Mouse (Mus musculus) CD4-positive naive resting alpha-beta T cell, adult 76 days (primary cell): ENCODE data around the gene Tmem259. TPM values are rescaled to one million over a fixed set of nuclear protein-coding genes. Genes with fewer than 3 reads are reported as not detected.

Experiments
- total RNA-seq: library from RNA; stranded (reverse); gene quantifications from one replicate; pipeline ENCODE4 v1.2.4, GENCODE M21; 2023

Gene Tmem259
- total RNA-seq: 154 TPM

GRCm38 (mm10) chr10:79984195-79984816 is at the start of gene Tmem259:
TSS of gene Tmem259 (minus strand) at chr10:79984330.

GRCm38 (mm10) chr10:80016511-80016910 is 32.4 kb upstream of the Tmem259 start, which contains the start of gene Arhgap45:
TSS of gene Arhgap45 (plus strand) at chr10:80016653.

GRCm38 (mm10) chr10:79996272-79997033 is 12.3 kb upstream of the Tmem259 start, which contains the start of gene Abca7:
TSS of gene Abca7 (plus strand) at chr10:79996494.

GRCm38 (mm10) chr10:79988506-79989271 is 4.6 kb upstream of the Tmem259 start, which contains the start of gene Cnn2:
TSS of gene Cnn2 (plus strand) at chr10:79988584.

GRCm38 (mm10) chr10:79970415-79971182 is 13.5 kb downstream of the Tmem259 start, which contains the start of gene Grin3b:
TSS of gene Grin3b (plus strand) at chr10:79970715.

GRCm38 (mm10) chr10:79959847-79960601 is 24.1 kb downstream of the Tmem259 start, which contains the start of gene Wdr18:
TSS of gene Wdr18 (plus strand) at chr10:79960152.

GRCm38 (mm10) chr10:79926491-79927323 is 57.4 kb downstream of the Tmem259 start, which contains the start of gene Arid3a:
TSS of gene Arid3a (plus strand) at chr10:79927043.

Other genes starting within 250 kb of the Tmem259 start
- gene Polrmt, start 237.7 kb downstream of the Tmem259 start, total RNA-seq: 48.0 TPM
- gene Fgf22, start 229.3 kb downstream of the Tmem259 start, total RNA-seq: not detected
- gene Rnf126, start 217.4 kb downstream of the Tmem259 start, total RNA-seq: 58.0 TPM
- gene Fstl3, start 207.1 kb downstream of the Tmem259 start, total RNA-seq: not detected
- gene Prss57, start 193.4 kb downstream of the Tmem259 start, total RNA-seq: not detected
- 2.8 TPM for gene Palm, start 190.8 kb downstream of the Tmem259 start, total RNA-seq
- not detected for gene Misp, start 163.3 kb downstream of the Tmem259 start, total RNA-seq
- 788 TPM for gene Ptbp1, start 129.9 kb downstream of the Tmem259 start, total RNA-seq
- not detected for gene Prtn3, start 109.9 kb downstream of the Tmem259 start, total RNA-seq
- gene Plppr3, start 109.7 kb downstream of the Tmem259 start, total RNA-seq: 2.3 TPM
- gene Elane, start 98.1 kb downstream of the Tmem259 start, total RNA-seq: not detected
- gene Cfd, start 93.5 kb downstream of the Tmem259 start, total RNA-seq: not detected
- gene Med16, start 75.4 kb downstream of the Tmem259 start, total RNA-seq: 74.1 TPM
- gene Gm26602, start 73.5 kb downstream of the Tmem259 start, total RNA-seq: not detected
- gene Kiss1r, start 67.4 kb downstream of the Tmem259 start, total RNA-seq: 0.47 TPM
- gene R3hdm4, start 63.1 kb downstream of the Tmem259 start, total RNA-seq: 96.5 TPM
- gene Arid3a, start 57.3 kb downstream of the Tmem259 start, total RNA-seq: 7.9 TPM
- 61.8 TPM for gene Wdr18, start 24.2 kb downstream of the Tmem259 start, total RNA-seq
- gene Grin3b, start 13.6 kb downstream of the Tmem259 start, total RNA-seq: 0.18 TPM
- 387 TPM for gene Cnn2, start 4.3 kb upstream of the Tmem259 start, total RNA-seq
- gene Abca7, start 12.2 kb upstream of the Tmem259 start, total RNA-seq: 68.3 TPM
- 890 TPM for gene Arhgap45, start 32.3 kb upstream of the Tmem259 start, total RNA-seq
- gene Polr2e, start 55.5 kb upstream of the Tmem259 start, total RNA-seq: 50.1 TPM
- 134 TPM for gene Gpx4, start 62.8 kb upstream of the Tmem259 start, total RNA-seq
- gene Sbno2, start 121.2 kb upstream of the Tmem259 start, total RNA-seq: 115 TPM
- gene Stk11, start 131.5 kb upstream of the Tmem259 start, total RNA-seq: 140 TPM
- 152 TPM for gene Atp5d, start 154.3 kb upstream of the Tmem259 start, total RNA-seq
- 51.8 TPM for gene Cbarp, start 156.5 kb upstream of the Tmem259 start, total RNA-seq
- 88.1 TPM for gene Midn, start 163.9 kb upstream of the Tmem259 start, total RNA-seq
- 229 TPM for gene Cirbp, start 181.7 kb upstream of the Tmem259 start, total RNA-seq
- 14.7 TPM for gene 1600002K03Rik, start 188.6 kb upstream of the Tmem259 start, total RNA-seq
- 0.44 TPM for gene Efna2, start 195.2 kb upstream of the Tmem259 start, total RNA-seq
- 70.1 TPM for gene Mum1, start 242.1 kb upstream of the Tmem259 start, total RNA-seq